Mouse (Mus musculus) brain, embryonic 14.5 days (tissue): ENCODE results near the gene Smagp. TPM values are rescaled to one million over a fixed set of nuclear protein-coding genes. Genes with fewer than 3 reads are reported as not detected.
A peak's percentile ranks its signal among the peaks of the same experiment; 100 is the strongest.

ENCODE experiments used
- DNase-seq: peaks from one replicate; pipeline ENCODE4 v3.0.0-alpha.2; 2011; ENCODE audit warnings: low read depth
- CTCF ChIP-seq: fragments of 200-500 bp; IDR thresholded peaks from 2 replicates; pipeline ENCODE4 v1.5.1; 2012; ENCODE audit warnings: inconsistent platforms, mild to moderate bottlenecking, moderate library complexity, borderline replicate concordance; ENCODE audit not compliant: insufficient read depth, insufficient read length; ENCODE audit errors: extremely low read depth
- POLR2A ChIP-seq: fragments of 200-500 bp; IDR thresholded peaks from 2 replicates; pipeline ENCODE4 v1.6.1; 2012; ENCODE audit warnings: mild to moderate bottlenecking, inconsistent platforms, borderline replicate concordance; ENCODE audit not compliant: poor library complexity, insufficient read depth, insufficient read length, severe bottlenecking; ENCODE audit errors: extremely low read depth
- polyA plus RNA-seq: library from polyadenylated mRNA; depleted of rRNA; stranded (reverse); fragments of >200 nt; gene quantifications from 2 replicates; pipeline ENCODE4 v1.2.3, GENCODE M21; 2012; rRNA removed

Gene Smagp
- 3.4 and 4.6 TPM in 2 replicates for polyA plus RNA-seq

- DNase-seq: no peak
These were observed at the start of gene Smagp for GRCm38 (mm10) chr15:100636700-100637501. Smagp (minus strand) TSS chr15:100636940.

GRCm38 (mm10) chr15:100686434-100686833 is 49.7 kb upstream of the Smagp start:
- no peak for TF ChIP-seq CTCF
- no peak for DNase-seq

More at GRCm38 (mm10) chr15:100636700-100637501, at the start of gene Smagp:
- TF ChIP-seq CTCF (no peak), POLR2A (no peak)

GRCm38 (mm10) chr15:100685849-100686248 is 49.1 kb upstream of the Smagp start:
- TF ChIP-seq POLR2A (no peak), CTCF (no peak)
- DNase-seq: no peak

- no peak for DNase-seq
- TF ChIP-seq POLR2A (no peak), CTCF (no peak)
These were observed 48.5 kb upstream of the Smagp start for GRCm38 (mm10) chr15:100685255-100685654.

GRCm38 (mm10) chr15:100684450-100684849 is 47.7 kb upstream of the Smagp start:
- no peak for DNase-seq
- TF ChIP-seq CTCF (no peak), POLR2A (no peak)

DNA sequence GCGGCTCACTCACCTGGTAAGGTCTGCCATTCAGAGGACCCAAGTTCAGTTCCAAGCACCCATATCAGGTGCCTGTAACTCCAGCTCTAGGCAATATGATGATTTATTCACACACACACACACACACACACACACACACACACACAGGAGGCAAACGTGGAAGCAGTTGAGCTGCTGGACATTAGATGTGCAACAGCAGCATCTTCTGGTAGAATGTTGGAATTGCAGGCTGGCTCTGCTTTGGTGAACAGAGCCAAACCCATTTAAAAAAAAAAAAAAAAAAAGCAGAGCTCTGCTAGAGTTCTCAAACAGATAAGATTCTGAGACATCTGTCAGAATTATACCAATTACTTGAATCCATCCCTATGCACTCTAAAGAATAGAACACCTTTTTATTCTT is 46.3 kb upstream of the Smagp start:
- peak; percentile 88 for DNase-seq
- TF ChIP-seq POLR2A: no peak
- TF ChIP-seq CTCF: peak; percentile 78

DNA sequence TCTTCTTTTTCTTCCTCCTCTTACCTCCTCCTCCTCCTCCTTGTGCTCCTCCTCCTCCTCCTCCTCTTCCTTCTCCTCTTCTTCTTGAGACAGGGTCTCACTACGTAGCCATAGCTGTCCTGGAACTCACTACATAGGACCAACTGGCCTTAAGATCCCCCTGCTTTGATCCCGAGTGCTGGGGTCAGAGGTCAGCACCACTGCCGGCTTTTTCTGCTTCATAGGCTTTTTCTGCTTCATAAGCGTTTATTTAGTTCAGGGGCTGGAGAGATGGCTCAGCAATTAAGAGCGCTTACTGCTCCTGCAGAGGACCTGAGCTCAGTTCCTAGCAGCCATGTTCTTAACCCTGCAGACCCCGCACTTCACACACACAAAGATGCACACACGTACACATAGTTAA is 45.0 kb upstream of the Smagp start:
- TF ChIP-seq CTCF: no peak
- TF ChIP-seq POLR2A: no peak
- no peak for DNase-seq

DNA sequence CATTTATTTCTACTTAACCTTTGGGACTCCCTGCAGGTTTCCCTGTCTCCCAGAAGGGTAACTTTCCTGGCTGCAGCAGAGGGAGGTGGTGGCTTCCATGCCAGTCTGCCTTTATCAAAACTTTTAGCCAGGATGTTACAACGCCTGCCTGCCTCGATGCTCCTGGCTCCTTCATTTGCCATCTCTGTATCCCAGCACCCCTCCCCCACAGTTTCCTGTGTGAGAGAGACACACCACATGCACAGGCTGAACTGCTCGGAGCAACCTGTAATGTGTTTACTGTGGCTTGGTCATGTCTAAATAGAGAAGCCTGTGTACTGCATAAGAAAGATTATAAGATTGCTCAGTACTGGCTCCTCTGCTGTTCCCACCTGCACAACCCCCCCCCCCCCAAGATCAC is 43.6 kb upstream of the Smagp start:
- TF ChIP-seq CTCF (no peak), POLR2A (no peak)
- DNase-seq: no peak

DNA sequence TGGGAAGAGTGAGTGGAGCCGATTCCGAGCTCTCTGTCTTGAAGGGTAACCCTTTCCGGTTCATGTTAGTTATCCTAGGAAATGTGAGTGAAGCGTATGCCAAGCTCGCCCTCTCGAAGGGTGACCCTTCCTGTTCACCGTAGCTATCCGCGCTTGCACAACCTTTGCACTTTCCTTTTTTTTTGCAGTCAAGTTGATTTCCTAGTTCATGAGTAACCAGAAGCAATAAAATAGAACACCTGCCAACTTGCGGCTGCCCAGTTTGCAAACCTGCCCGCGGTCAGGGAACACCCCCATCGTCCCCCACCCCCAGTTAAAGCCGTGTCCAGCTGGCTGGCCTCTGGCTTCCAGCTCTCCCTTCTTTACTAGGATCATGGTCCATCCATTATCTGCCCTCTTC is 42.3 kb upstream of the Smagp start:
- DNase-seq: no peak
- TF ChIP-seq POLR2A (no peak), CTCF (no peak)

DNA sequence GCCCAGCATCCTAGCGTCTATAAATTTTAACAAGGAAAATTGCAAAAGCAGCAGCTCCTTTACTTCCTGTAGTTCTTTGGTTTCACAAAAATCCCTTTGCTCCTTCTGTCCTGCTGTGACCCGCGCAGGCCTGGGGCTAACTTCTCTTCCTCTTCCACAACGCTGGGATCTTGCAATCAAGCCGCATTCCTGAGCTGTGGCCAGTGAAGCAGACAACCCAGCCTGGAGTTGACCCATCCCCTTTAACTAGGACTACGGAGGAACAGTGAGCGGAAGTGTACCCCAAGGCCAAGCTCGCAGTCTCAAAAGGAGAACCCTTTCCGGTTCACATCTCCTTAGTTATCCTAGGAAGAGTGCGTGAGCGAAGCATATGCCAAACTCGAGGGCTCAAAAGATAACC is 41.8 kb upstream of the Smagp start:
- no peak for TF ChIP-seq POLR2A
- no peak for TF ChIP-seq CTCF
- DNase-seq: no peak

GRCm38 (mm10) chr15:100677675-100678074 is 40.9 kb upstream of the Smagp start:
- TF ChIP-seq POLR2A: no peak
- TF ChIP-seq CTCF: no peak

DNA sequence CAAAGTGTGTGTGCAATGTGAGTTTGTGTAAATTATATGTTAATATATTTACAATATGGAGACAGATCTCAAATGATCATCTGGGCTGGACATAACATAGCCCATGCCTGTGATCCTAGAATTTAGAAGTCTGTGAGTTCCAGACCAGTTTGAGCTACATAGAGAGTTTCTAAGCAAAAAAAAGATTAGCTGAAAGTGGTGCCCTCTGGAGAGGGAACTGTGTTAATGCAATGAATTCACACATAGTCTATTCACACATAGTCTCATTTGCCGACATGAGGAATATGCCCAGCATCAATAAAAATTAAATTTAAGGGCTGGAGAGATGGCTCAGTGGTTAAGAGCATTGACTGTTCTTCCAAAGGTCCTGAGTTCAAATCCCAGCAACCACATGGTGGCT is 39.8 kb upstream of the Smagp start:
- DNase-seq: no peak
- no peak for TF ChIP-seq POLR2A
- no peak for TF ChIP-seq CTCF

More at GRCm38 (mm10) chr15:100677675-100678074, 40.9 kb upstream of the Smagp start:
- no peak for DNase-seq
